Mouse (Mus musculus): ENCODE data around the gene Krt13. TPM values are rescaled to one million over a fixed set of nuclear protein-coding genes. Genes with fewer than 3 reads are reported as not detected.

The Krt13 gene
- total RNA-seq, 2 experiments from 2014 or later = not detected

DNA sequence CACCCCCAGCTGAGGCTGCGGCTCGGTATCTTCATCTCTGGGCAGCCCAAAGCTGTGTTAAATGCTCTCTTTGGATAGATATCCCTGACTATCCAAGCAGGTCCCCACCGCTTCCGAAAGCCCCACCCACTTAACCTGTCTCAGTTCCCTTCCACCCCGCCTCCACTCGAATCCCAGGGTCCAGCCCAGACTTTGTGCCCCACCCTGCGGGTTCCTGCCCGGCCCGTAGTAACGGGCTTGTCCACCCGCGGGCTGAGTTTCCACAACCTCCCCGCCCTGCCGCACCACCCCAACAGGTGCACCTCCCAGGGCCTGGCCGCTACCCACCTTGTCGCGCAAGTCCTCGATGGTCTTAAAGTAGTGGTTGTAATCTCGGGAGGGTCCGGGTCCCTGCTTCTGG lies 23.7 kb upstream of the Krt13 start:
- intact Hi-C loops (cut with DNase I) = no loop called here
- no peak for DNase-seq (ENCODE audit: extremely low spot score in 1 of 2, low spot score in 2 of 2)
- no peak for TF ChIP-seq CTCF (IDR thresholded peaks at IDR 0.05)
- H3K27ac ChIP-seq = no peak overlapping the region
- no peak overlapping the region for H3K4me3 ChIP-seq

DNA sequence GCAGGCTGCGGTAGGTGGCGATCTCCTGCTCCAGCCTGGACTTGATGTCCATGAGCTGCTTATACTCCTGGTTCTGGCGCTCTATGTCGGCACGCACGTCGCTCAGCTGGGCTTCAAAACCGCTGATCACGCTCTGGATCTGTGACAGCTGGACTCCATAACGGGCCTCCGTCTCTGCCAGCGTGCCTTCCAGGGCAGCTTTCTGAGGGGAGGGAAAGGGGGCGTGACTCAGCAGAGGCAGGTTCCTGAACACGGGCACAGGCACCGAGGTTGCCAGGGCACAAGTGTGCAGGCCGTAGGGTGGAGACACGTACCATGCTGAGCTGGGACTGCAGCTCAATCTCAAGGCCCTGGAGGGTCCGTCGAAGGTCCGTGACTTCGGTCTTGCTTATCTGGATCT lies 19.6 kb upstream of the Krt13 start:
- no peak for TF ChIP-seq CTCF (IDR thresholded peaks at IDR 0.05)

DNA sequence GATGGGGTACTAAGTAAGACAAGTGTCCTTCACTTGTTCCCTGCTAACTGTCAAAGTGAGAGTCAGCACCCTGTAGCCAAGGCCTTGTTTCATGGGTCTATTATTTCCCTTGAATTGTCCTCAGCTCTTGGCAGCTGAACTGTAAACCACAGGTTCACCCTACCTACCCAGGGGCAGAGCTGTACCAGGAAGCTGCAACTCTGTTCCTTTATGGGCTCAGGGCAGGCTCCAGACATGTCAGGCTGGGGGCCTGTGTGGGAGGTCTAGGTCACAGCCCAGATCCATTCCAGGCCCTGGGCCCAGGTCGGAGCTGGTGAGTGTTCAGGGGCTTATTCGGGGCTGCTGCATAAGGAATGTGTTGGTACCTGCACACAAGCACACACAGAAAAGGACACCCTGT lies 18.0 kb upstream of the Krt13 start:
- no peak for TF ChIP-seq CTCF (IDR thresholded peaks at IDR 0.05)
- intact Hi-C loops (cut with DNase I) = no loop called here
- H3K4me3 ChIP-seq = no peak overlapping the region
- no peak overlapping the region for H3K27ac ChIP-seq
- DNase-seq (ENCODE audit: extremely low spot score in 1 of 2, low spot score in 2 of 2) = no peak

More for the DNA sequence above, 19.6 kb upstream of the Krt13 start:
- intact Hi-C loops (cut with DNase I) = no loop called here
- H3K4me3 ChIP-seq = no peak overlapping the region
- DNase-seq (ENCODE audit: extremely low spot score in 1 of 2, low spot score in 2 of 2) = no peak
- no peak overlapping the region for H3K27ac ChIP-seq

DNA sequence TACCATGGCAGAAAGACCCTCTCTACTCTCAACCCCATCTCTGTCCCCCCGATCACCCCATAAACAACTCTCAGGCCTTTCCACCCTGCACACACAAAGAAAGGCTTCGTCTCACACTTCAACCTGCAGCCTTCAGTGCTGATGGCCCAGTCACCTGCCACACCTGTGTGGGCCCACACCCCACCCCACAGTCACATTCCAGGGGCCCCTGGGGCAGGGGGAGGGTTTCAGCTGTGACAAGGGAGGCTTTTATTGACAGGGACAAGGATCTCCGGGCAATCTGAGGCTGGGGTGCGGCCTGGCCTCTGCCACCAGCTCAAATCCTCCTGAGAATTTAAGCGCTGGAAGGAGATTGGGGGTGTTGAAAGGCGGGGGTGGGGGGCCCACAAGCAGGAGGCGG lies 17.4 kb upstream of the Krt13 start:
- no peak for TF ChIP-seq CTCF (IDR thresholded peaks at IDR 0.05)
- DNase-seq (ENCODE audit: extremely low spot score in 1 of 2, low spot score in 2 of 2) = no peak
- no peak overlapping the region for H3K27ac ChIP-seq
- intact Hi-C loops (cut with DNase I) = no loop called here
- no peak overlapping the region for H3K4me3 ChIP-seq

DNA sequence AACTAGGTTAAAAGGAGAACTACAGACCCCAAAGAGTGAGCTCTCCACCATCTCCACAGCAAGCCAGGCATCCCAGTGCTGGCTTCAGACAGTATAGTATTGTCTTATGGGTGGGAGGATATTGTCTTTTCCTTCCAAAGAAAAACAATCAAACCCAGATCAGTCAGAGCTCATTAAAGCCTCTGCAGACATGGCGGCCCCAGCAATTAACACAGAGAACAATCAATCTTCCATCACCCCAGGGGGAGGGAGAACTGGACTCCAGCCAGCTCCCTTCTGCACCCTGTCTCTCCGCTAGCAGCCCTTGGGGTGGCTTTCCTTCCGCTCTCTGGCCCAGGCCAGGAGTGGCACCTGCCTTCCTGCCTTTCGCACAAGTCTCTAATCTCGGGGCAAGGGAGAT lies 16.3 kb upstream of the Krt13 start:
- no peak for DNase-seq (ENCODE audit: extremely low spot score in 1 of 2, low spot score in 2 of 2)
- TF ChIP-seq CTCF (IDR thresholded peaks at IDR 0.05) = no peak
- no peak overlapping the region for H3K27ac ChIP-seq
- intact Hi-C loops (cut with DNase I) = no loop called here
- no peak overlapping the region for H3K4me3 ChIP-seq

DNA sequence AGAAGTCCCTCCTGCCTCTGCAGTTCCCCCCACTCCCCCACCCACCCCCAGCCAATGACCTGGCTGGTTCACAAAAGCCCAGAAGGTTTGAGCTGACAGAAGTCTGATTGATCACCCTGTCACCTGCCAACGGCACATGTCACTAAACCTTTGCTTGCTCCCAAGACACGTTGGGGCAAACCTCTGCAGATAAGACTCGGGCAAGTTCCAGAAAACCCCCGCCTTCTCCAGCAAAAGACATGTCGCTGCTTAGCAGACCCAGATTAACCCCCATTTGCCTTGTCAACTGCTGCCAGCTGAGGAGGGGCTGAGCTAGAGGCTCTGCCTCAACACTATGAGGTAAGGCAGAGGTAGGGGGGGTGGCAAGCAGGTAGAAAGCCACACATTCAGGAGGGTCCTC lies 15.2 kb upstream of the Krt13 start:
- H3K27ac ChIP-seq = no peak overlapping the region
- TF ChIP-seq CTCF (IDR thresholded peaks at IDR 0.05) = no peak
- H3K4me3 ChIP-seq = no peak overlapping the region
- no peak for DNase-seq (ENCODE audit: extremely low spot score in 1 of 2, low spot score in 2 of 2)
- intact Hi-C loops (cut with DNase I) = no loop called here

DNA sequence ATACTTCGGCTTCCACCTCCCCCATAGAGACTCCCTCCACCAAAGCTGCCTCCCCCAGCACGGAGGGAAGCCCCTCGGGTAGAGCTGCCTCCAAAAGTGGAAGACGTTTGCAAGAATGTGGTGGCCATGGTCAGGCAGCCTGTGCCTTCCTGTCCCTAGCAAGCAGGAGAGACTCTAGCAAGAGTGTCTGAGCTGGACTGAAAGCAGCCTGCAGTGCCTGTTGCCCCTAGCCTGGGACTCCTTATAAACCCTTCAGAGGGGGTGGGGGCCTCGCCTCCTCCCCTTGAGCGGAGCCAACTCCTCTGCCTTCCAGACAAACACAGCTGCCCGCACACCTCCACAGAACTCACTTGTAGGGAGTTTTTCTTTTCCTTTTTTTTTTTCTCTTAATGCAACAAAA lies 14.4 kb upstream of the Krt13 start, which contains the start of gene Krt15:
Krt15 (minus strand) TSS at position 198 of the 400 bp plus-strand sequence.
- H3K4me3 ChIP-seq = no peak within 1 kb of the TSS
- TF ChIP-seq CTCF (IDR thresholded peaks at IDR 0.05) = no peak
- no peak for DNase-seq (ENCODE audit: extremely low spot score in 1 of 2, low spot score in 2 of 2)
- H3K27ac ChIP-seq = no peak within 1 kb of the TSS
- intact Hi-C loops (cut with DNase I) = no loop called here

DNA sequence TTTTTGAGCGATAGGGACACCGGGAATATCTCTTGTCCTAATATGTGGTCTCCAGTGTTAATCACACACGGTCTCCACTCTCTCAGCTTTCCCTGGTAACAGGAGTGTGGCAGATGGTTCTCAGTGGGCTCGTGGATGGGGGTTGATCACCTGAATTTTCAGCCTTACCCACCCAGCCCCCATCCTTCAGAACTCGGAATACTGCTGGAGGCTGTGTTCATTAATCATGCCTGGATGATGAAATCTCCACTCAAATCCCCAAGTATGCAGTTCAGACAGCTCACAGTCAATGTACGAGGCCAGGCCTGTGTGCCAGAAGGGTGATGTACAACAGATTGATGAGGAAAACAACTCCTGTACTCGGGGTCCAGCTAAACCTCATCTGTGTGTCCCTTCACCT lies 3.5 kb upstream of the Krt13 start:
- intact Hi-C loops (cut with DNase I) = no loop called here
- TF ChIP-seq CTCF (IDR thresholded peaks at IDR 0.05) = no peak
- no peak for DNase-seq (ENCODE audit: extremely low spot score in 1 of 2, low spot score in 2 of 2)

DNA sequence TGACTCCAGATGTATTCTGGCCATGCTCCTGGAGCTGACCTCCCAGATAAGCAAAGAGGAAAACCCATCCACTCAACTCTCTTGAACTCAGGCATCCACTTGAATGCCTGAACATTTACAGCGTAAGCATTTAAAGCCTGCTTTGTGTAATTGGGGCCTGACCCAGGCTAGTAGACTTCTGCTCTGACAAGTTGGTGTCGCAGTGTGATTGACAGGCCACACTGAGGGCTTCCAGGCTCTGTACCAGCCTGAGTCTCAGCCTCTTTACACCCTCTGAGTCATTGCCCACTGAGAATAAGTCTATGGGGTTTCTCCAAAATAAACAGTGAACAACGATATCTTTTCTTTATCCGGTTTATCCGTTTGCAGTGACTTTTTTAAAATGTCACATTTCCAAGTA lies 1.0 kb downstream of the Krt13 start:
- intact Hi-C loops (cut with DNase I) = no loop called here
- no peak for DNase-seq (ENCODE audit: extremely low spot score in 1 of 2, low spot score in 2 of 2)
- Histone ChIP-seq H3K27ac (no peak overlapping the region), H3K4me3 (no peak overlapping the region)
- no peak for TF ChIP-seq CTCF (IDR thresholded peaks at IDR 0.05)

More for the DNA sequence above, 3.5 kb upstream of the Krt13 start:
- Histone ChIP-seq H3K27ac (no peak overlapping the region), H3K4me3 (no peak overlapping the region)

DNA sequence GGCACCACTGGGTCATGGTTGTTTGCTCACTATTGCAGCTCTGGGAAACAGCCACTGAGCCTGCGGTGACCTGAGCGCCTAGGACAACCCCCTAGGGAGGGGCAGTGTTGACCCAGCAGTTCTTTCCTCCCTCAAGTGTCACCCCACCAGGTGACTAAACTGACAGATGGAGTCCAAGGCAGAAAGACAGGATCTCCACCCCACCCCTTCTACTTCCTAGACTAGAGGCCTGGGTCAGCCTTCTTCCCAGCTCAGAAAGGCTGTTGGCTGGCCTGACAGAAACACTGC lies 7.7 kb downstream of the Krt13 start:
- intact Hi-C loops (cut with DNase I) = no loop called here
- DNase-seq (ENCODE audit: extremely low spot score in 1 of 2, low spot score in 2 of 2) = no peak
- no peak overlapping the region for H3K27ac ChIP-seq
- H3K4me3 ChIP-seq = no peak overlapping the region
- no peak for TF ChIP-seq CTCF (IDR thresholded peaks at IDR 0.05)

DNA sequence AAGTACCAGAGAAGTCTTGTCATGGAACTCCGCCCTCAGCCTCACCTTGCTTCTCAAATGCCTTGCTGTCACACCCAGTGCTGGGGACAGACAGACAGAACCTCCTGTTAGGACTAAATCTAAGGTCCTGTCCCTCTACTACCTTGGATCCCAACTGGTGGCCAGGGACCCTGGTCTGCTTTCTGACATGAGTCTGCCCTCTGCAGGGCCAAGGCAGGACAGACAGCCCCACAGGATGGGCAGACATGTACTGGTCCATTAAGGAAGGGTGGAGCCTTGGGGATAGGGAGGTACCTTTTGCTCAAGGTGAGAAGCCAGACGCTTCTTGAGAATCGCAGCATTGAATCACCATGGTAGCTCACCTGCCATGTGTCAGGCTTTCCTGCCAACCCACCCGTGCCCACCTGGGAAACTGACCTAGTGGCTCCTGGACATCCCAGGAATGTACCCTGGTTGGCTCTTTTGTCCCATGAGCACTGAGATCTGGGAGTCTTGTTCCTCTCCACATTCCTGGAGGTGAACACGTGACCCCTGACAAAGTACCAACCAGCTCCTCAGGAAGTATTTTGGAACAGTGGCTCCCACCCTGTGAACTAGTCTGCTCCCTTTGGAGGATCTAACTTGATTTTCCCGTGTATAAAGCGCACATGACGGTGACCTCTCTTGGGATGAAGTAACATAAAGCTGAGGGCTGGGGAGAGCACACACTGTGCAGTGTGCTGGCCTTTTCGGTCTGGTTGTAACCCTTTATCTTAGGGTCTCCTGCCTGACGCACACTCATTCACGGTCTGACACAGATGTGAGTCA lies 8.2 kb downstream of the Krt13 start:
- intact Hi-C loops (cut with DNase I) = no loop called here
- TF ChIP-seq CTCF (IDR thresholded peaks at IDR 0.05) = no peak

DNA sequence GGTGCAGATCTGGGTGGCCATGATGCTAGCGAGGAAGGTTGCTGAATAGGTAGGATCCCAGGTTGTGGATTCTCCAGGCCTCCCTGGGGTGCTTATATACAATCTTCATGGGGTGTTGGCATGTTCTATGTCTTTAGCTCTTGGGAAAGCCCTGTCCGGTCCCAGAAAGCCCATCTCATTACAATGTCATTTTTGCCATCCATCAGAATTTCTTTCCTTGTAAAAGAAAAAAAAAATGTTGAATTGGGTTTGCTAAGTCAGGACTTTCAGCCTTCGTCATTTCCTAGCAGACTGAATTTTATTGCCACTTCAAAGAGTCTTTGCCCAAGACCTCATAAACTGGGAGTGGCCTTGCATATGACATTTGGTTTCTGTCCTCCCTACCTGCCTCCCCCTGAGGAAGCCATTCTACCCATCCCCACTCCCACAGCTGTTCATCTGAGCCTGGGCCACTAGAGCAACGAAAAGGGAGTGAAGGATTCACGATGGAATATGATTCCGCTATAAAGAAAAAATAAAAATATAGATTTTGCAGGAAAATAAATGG lies 15.7 kb downstream of the Krt13 start, which contains the start of gene Krt36:
Krt36 (minus strand) TSS at position 51 of the 547 bp plus-strand sequence.
- intact Hi-C loops (cut with DNase I) = no loop called here
- DNase-seq (ENCODE audit: extremely low spot score in 1 of 2, low spot score in 2 of 2) = no peak
- TF ChIP-seq CTCF (IDR thresholded peaks at IDR 0.05) = no peak
- Histone ChIP-seq H3K27ac (no peak within 1 kb of the TSS), H3K4me3 (no peak within 1 kb of the TSS)

More for the DNA sequence above, 8.2 kb downstream of the Krt13 start:
- H3K4me3 ChIP-seq = no peak overlapping the region
- no peak overlapping the region for H3K27ac ChIP-seq
- no peak for DNase-seq (ENCODE audit: extremely low spot score in 1 of 2, low spot score in 2 of 2)
